Mouse (Mus musculus): ENCODE results near the gene Gys2. TPM values are rescaled to one million over a fixed set of nuclear protein-coding genes. Genes with fewer than 3 reads are reported as not detected.

Gys2 gene
- polyA plus RNA-seq, 1 experiment from 2014 or later = not detected

DNA sequence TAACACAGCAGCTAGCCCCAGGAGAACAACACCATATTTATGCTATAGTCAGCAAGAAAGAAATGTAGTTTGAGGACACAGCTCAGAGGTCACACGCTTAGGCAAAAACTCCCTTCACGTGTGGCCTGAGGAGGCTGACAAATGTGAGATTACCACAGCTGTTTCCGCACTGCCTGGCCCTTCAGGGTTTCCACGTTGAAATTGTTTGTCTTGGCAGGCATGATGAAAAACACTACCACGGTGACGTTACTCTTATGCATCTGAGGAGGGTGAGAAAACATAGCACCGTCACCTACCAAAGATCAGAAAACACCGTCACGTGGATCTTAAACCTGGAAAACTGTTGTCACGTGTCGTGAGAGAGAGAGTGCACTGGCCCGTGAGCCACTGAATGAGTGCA lies 21.5 kb downstream of the Gys2 start:
- no peaks in the 10 kb centered on the region for H3K9me3 ChIP-seq
- no peak for ATAC-seq (replicated peaks)
- 88% methylated on average over 12 of the region's 12 CpGs for WGBS
- no peaks in the 10 kb centered on the region for H3K36me3 ChIP-seq
- no peak overlapping the region for H3K27ac ChIP-seq (replicated peaks)
- H3K4me1 ChIP-seq = no peaks in the 10 kb centered on the region
- H3K9ac ChIP-seq (replicated peaks) = no peak overlapping the region
- H3K27me3 ChIP-seq = no peaks in the 10 kb centered on the region
- no peak overlapping the region for H3K4me2 ChIP-seq (replicated peaks)
- no peak overlapping the region for H3K4me3 ChIP-seq

DNA sequence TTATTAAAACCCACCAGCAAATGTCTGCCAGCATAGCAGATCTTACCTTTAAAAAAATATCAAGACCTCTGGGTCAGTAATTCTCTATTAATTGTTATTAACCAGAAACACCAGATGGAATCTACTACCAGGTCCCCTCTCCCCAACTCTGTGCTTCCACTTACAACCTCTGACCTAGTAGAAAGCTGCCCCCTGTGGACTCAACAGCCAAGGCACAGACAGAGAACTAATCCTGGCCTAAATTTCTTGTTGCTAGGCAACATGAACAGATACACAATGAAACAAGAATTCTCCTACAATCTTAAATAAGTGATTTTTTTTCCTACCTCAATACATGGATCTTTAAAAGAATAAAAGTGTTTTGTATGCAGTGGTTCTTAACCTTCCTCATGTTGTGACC lies 43.8 kb downstream of the Gys2 start:
- no peaks in the 10 kb centered on the region for H3K4me1 ChIP-seq
- no peaks in the 10 kb centered on the region for H3K27me3 ChIP-seq
- H3K9me3 ChIP-seq = no peaks in the 10 kb centered on the region
- H3K36me3 ChIP-seq = no peaks in the 10 kb centered on the region
- H3K4me2 ChIP-seq (replicated peaks) = no peak overlapping the region
- H3K27ac ChIP-seq (replicated peaks) = no peak overlapping the region
- H3K9ac ChIP-seq (replicated peaks) = no peak overlapping the region
- no peak for ATAC-seq (replicated peaks)
- H3K4me3 ChIP-seq = no peak overlapping the region

DNA sequence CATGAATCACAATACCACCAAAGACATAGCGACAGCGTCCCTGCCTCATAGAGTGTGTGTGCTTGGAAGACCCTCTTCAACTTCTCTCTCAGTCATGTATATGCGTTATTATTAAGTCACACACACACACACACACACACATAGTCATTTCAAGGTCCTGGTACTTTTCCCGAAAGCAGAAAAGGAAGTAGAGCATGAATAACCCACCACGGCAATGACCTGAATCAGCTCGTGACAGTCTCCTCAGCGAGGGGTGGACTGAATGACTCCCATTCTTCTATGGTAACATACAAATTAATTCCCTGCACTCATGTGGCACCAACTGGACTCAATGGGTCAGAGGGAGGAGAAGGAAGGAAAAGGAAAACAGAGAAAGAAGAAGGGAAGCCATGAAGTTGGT lies 47.9 kb downstream of the Gys2 start:
- H3K4me1 ChIP-seq = no peaks in the 10 kb centered on the region
- 71% methylated on average over 7 of the region's 7 CpGs for WGBS

DNA sequence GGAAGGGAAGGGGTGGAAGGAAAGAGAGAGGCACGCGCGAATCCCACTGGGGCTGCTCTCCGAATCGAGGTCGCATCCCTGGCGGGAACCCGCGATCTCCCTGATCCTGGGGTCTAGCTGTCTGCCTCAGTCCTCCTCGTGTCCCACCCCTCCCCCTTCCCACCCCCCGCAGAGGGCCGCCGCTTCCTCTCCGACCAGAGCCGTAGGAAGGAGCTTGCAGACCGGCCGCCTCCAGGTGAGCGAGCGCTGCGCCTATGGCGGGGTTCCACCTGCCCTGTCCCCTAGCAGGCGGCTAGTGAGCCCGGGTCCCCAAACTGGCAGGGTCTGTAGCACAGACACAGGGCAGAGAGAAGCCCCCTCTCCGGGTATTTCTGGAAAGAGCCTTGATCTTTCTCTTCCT lies 58.3 kb downstream of the Gys2 start:
- H3K27me3 ChIP-seq = peaks cover 32% of the 10 kb centered on the region
- H3K9me3 ChIP-seq = no peaks in the 10 kb centered on the region
- H3K27ac ChIP-seq (replicated peaks) = no peak overlapping the region
- peak overlapping the region; percentile 29 for H3K4me3 ChIP-seq
- H3K36me3 ChIP-seq = no peaks in the 10 kb centered on the region
- peak overlapping the region; percentile 42 for H3K4me2 ChIP-seq (replicated peaks)
- H3K9ac ChIP-seq (replicated peaks) = peak overlapping the region; percentile 27; the same call in 1 of the 2 replicates
- under 1% methylated on average over 24 of the region's 24 CpGs for WGBS
- no peaks in the 10 kb centered on the region for H3K4me1 ChIP-seq
- ATAC-seq (replicated peaks) = no peak

More for the DNA sequence above, 47.9 kb downstream of the Gys2 start:
- no peaks in the 10 kb centered on the region for H3K9me3 ChIP-seq
- no peak overlapping the region for H3K27ac ChIP-seq (replicated peaks)
- no peak overlapping the region for H3K9ac ChIP-seq (replicated peaks)
- ATAC-seq (replicated peaks) = no peak
- H3K4me3 ChIP-seq = no peak overlapping the region
- no peaks in the 10 kb centered on the region for H3K27me3 ChIP-seq
- no peak overlapping the region for H3K4me2 ChIP-seq (replicated peaks)
- H3K36me3 ChIP-seq = no peaks in the 10 kb centered on the region

DNA sequence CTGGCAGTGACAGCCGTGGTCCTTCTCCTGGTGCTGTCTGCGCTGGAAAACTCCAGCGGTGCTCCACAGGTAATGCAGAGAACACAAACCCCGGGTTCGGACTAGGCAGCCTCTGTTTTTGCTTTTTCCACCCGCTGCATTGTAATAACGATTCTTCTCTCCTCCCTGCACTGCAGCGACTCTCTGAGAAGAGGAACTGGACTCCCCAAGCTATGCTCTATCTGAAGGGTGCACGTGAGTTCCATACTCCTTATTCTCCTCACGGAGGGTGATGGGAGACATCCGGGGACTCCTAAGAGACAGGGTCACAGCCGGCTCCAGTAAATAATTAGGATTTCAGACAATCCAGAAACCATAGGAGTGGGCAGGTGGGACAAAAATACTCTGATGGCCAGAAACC lies 59.1 kb downstream of the Gys2 start:
- WGBS = 10% methylated on average over 12 of the region's 12 CpGs

DNA sequence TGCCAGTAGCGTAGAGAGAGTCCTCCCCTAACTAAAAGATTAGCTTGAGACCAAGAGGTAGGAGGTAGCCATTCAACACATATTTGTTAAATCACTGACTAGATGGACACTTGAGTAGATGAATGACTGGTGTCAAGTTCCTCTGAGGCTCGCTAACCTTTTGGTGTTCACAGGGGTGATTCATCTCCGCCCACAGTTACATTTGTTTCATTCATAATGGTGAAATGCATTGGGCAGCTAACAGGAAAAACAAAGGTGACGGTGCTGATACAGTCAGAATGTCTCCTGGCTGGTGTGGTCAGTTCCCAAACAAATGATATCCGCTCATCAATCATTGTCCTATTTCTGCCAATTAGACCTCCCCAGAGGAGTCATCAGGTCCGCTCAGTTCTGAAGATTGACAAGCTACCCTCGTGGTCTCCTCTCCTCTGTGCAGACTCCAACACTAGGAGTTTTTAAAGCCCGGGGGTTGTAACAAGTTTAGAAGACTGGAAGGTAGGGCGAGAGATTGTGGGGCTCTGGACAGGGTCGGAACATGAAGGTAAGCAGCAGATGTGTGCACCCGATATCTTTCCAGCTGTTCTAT lies 59.9 kb downstream of the Gys2 start, which contains the start of gene Spx:
Gene Spx, plus strand, starts transcription at position 536 of the 586 bp plus-strand sequence.
- Histone ChIP-seq H3K36me3 (no peaks in the 10 kb centered on the region), H3K9me3 (no peaks in the 10 kb centered on the region), H3K27me3 (peaks cover 32% of the 10 kb centered on the region), H3K27ac (replicated peaks) (no peak within 1 kb of the TSS), H3K4me1 (no peaks in the 10 kb centered on the region), H3K9ac (replicated peaks) (no peak within 1 kb of the TSS), H3K4me2 (replicated peaks) (no peak within 1 kb of the TSS), H3K4me3 (no peak within 1 kb of the TSS)
- no peak for ATAC-seq (replicated peaks)
- WGBS = 68% methylated on average over 11 of the region's 11 CpGs

More for the DNA sequence above, 59.1 kb downstream of the Gys2 start:
- H3K27me3 ChIP-seq = peaks cover 32% of the 10 kb centered on the region
- no peaks in the 10 kb centered on the region for H3K36me3 ChIP-seq
- no peak overlapping the region for H3K9ac ChIP-seq (replicated peaks)
- no peak overlapping the region for H3K4me2 ChIP-seq (replicated peaks)
- no peak overlapping the region for H3K4me3 ChIP-seq
- no peak overlapping the region for H3K27ac ChIP-seq (replicated peaks)
- ATAC-seq (replicated peaks) = no peak
- H3K4me1 ChIP-seq = no peaks in the 10 kb centered on the region
- H3K9me3 ChIP-seq = no peaks in the 10 kb centered on the region

DNA sequence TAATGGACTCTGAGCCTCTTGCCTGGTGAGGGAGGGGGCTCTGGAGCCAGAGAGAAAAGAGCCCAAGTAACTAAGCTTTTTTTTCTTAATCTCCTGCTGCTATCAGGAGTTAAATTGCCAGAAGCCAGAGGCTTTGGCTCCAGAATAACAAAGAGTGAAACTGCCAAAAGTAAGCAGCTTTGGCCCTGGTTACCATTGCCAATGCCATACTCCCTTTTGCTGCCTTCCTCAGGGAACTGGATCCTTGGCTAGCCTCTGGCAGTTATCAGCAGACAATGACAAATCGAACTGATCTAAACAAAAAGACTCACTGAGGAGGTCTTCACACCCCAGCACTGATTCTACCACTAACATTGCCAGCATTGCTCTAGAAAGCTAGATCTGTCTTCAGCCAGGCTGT lies 61.8 kb downstream of the Gys2 start:
- no peak for ATAC-seq (replicated peaks)
- H3K4me3 ChIP-seq = no peak overlapping the region
- no peaks in the 10 kb centered on the region for H3K4me1 ChIP-seq
- H3K27ac ChIP-seq (replicated peaks) = no peak overlapping the region
- H3K36me3 ChIP-seq = no peaks in the 10 kb centered on the region
- WGBS = 4% methylated on average over 1 of the region's 1 CpGs
- H3K4me2 ChIP-seq (replicated peaks) = no peak overlapping the region
- H3K27me3 ChIP-seq = peaks cover 32% of the 10 kb centered on the region
- H3K9me3 ChIP-seq = no peaks in the 10 kb centered on the region
- no peak overlapping the region for H3K9ac ChIP-seq (replicated peaks)

DNA sequence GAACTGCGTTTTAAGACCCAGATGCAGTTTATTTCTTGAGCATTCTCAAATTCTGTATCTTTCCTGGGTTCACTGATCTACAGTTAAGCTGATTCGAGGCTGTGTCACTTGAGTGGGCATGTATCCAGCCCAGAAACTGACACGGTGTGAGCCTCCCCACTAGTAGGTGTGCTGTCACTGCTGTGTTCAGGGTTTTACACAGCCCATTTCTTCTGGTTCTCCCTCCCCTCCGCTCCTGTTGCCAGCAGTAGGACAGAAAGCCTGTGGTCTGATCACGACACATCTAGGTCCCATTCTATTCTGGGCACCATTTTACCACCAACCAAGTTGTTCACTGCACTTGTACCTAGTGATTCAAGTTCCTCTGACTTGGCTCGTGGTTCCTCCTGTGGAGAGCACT lies 77.2 kb downstream of the Gys2 start:
- ATAC-seq (replicated peaks) = no peak

DNA sequence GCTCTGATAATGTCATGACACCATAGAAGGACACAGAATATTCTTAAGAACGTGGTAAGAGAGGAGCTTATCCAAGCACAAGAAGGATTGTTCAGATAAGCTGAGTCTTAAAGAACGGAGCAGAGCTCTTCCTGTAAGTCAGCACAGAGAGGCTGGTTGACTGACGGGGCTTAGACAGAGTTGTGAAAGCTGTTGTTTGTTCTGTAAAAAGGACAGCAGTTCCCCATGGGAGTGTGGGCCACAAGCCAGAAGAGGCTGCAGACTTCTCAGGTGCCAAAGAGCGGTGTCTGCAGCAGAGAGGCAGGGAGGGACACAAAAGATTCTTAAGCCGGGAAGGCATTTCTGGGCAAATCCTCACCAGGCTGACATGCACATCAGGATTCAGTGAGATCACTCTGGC lies 78.2 kb downstream of the Gys2 start:
- Histone ChIP-seq H3K27me3 (no peaks in the 10 kb centered on the region), H3K9me3 (no peaks in the 10 kb centered on the region), H3K4me3 (no peak overlapping the region), H3K27ac (replicated peaks) (no peak overlapping the region), H3K9ac (replicated peaks) (no peak overlapping the region), H3K36me3 (peaks cover 11% of the 10 kb centered on the region; the same call in 1 of the 2 replicates), H3K4me1 (no peaks in the 10 kb centered on the region), H3K4me2 (replicated peaks) (no peak overlapping the region)
- WGBS = 76% methylated on average over 5 of the region's 5 CpGs
- ATAC-seq (replicated peaks) = no peak

More for the DNA sequence above, 77.2 kb downstream of the Gys2 start:
- no peak overlapping the region for H3K4me2 ChIP-seq (replicated peaks)
- H3K9ac ChIP-seq (replicated peaks) = no peak overlapping the region
- H3K4me3 ChIP-seq = no peak overlapping the region
- H3K27me3 ChIP-seq = no peaks in the 10 kb centered on the region
- no peak overlapping the region for H3K27ac ChIP-seq (replicated peaks)
- H3K36me3 ChIP-seq = peaks cover 19% of the 10 kb centered on the region
- no peaks in the 10 kb centered on the region for H3K4me1 ChIP-seq
- H3K9me3 ChIP-seq = no peaks in the 10 kb centered on the region
- 92% methylated on average over 6 of the region's 6 CpGs for WGBS

DNA sequence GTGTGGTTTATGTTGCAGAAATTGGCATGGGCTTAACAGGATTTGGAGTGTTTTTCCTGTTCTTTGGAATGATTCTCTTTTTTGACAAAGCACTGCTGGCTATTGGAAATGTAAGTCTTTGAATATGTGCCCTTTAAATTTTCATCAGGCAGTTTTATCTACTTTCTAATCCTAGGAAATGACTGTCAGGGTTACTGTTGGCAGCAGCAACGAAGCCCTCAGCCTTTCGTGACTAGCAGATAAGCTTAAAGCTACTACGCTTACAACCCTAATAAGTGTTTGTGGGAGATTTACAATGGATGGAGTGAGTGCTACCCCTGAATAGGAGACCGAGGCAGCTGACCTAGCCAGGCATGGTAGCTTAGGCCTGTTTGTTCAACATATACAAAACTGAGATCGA lies 80.6 kb downstream of the Gys2 start:
- H3K9ac ChIP-seq (replicated peaks) = no peak overlapping the region
- no peak overlapping the region for H3K4me3 ChIP-seq
- no peak overlapping the region for H3K4me2 ChIP-seq (replicated peaks)
- no peak overlapping the region for H3K27ac ChIP-seq (replicated peaks)
- H3K27me3 ChIP-seq = no peaks in the 10 kb centered on the region
- peaks cover 11% of the 10 kb centered on the region; the same call in 1 of the 2 replicates for H3K36me3 ChIP-seq
- no peaks in the 10 kb centered on the region for H3K9me3 ChIP-seq
- WGBS = 94% methylated on average over 5 of the region's 5 CpGs
- no peak for ATAC-seq (replicated peaks)
- peaks cover 19% of the 10 kb centered on the region for H3K4me1 ChIP-seq

DNA sequence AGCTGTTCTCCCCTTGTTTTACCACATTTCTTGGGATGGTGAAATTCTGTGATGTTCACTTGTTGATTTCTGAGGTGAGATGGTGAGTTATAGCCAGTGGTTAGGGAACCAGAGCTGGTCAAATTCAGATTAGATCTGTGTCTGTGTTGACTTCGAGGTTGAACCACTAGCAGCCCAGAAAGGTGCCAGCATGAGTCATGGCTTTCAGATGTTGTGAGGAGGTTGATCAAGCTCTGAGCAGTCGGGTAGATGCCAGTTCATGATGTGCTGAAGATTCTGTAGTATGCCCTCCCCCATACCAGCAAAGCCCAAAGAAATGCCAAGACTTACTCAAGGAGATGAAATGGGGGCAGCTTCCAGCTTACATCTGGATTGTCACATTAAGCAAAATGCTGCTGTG lies 83.8 kb downstream of the Gys2 start:
- H3K4me1 ChIP-seq = peaks cover 26% of the 10 kb centered on the region
- H3K9me3 ChIP-seq = no peaks in the 10 kb centered on the region
- no peak for ATAC-seq (replicated peaks)
- no peak overlapping the region for H3K27ac ChIP-seq (replicated peaks)
- no peak overlapping the region for H3K4me3 ChIP-seq
- no peak overlapping the region for H3K9ac ChIP-seq (replicated peaks)
- H3K36me3 ChIP-seq = no peaks in the 10 kb centered on the region
- WGBS = 86% methylated on average over 2 of the region's 2 CpGs
- no peaks in the 10 kb centered on the region for H3K27me3 ChIP-seq
- no peak overlapping the region for H3K4me2 ChIP-seq (replicated peaks)

DNA sequence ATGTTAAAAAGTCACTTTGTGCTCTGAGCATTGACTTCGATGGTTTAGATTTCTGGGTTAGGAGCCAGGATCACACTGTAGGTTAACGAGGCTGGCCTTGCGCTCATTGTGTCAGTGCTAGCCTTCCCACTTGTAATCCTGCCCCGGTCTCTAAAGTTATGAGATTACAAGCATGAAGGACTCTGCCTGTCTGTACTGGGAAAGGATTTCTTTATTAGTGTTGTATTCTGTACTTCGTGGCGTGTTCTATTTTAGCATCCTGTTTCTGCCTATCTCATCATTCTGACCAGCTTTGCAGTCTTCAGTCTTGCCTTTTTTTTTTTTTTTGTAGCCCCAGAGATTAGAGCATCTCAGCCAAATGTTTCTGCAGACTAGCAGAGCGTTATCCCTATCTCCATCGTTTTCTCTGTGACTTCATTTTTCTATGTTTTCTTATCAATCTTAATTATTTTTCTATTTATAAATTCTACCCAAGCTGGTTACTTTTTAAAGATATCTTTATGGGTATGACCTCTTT lies 85.1 kb downstream of the Gys2 start:
- Histone ChIP-seq H3K4me3 (peak overlapping the region; percentile 97), H3K9me3 (no peaks in the 10 kb centered on the region), H3K36me3 (no peaks in the 10 kb centered on the region), H3K27me3 (no peaks in the 10 kb centered on the region), H3K27ac (replicated peaks) (no peak overlapping the region), H3K9ac (replicated peaks) (peak overlapping the region; percentile 84), H3K4me2 (replicated peaks) (peak overlapping the region; percentile 80), H3K4me1 (peaks cover 26% of the 10 kb centered on the region)
- no peak for ATAC-seq (replicated peaks)
- 20% methylated on average over 8 of the region's 8 CpGs for WGBS
